Mouse (Mus musculus) lung, postnatal 14 days (tissue): ENCODE results near the gene Sorbs2.

Source experiments
- DNase-seq: peaks from one replicate; pipeline ENCODE4 v3.0.0; 2021

Sorbs2 gene

GRCm38 (mm10) chr8:45762982-45763689 lies 255.5 kb downstream of the Sorbs2 start:
- DNase-seq = no peak

GRCm38 (mm10) chr8:45763690-45764342 lies 256.2 kb downstream of the Sorbs2 start:
- no peak for DNase-seq

GRCm38 (mm10) chr8:45766138-45766537 lies 258.6 kb downstream of the Sorbs2 start:
- no peak for DNase-seq

- DNase-seq = no peak
These were observed 267.3 kb downstream of the Sorbs2 start for GRCm38 (mm10) chr8:45774841-45775240.

- DNase-seq = no peak
These were observed 267.9 kb downstream of the Sorbs2 start for GRCm38 (mm10) chr8:45775481-45775880.

GRCm38 (mm10) chr8:45776366-45776765 lies 268.8 kb downstream of the Sorbs2 start:
- DNase-seq = no peak

GRCm38 (mm10) chr8:45776977-45777376 lies 269.4 kb downstream of the Sorbs2 start:
- DNase-seq = no peak

- DNase-seq = peak; percentile 64
These were observed 273.0 kb downstream of the Sorbs2 start for GRCm38 (mm10) chr8:45780585-45780984.

- no peak for DNase-seq
These were observed 281.0 kb downstream of the Sorbs2 start for GRCm38 (mm10) chr8:45788610-45789009.

- DNase-seq = no peak
These were observed 287.3 kb downstream of the Sorbs2 start for GRCm38 (mm10) chr8:45794847-45795246.

- DNase-seq = peak; percentile 63
These were observed 288.7 kb downstream of the Sorbs2 start for GRCm38 (mm10) chr8:45796331-45796740.

- no peak for DNase-seq
These were observed 291.9 kb downstream of the Sorbs2 start for GRCm38 (mm10) chr8:45799517-45799916.

- no peak for DNase-seq
These were observed 301.0 kb downstream of the Sorbs2 start for GRCm38 (mm10) chr8:45808597-45808996.

GRCm38 (mm10) chr8:45816765-45817426 lies 309.3 kb downstream of the Sorbs2 start:
- DNase-seq = peak; percentile 76

- DNase-seq = no peak
These were observed 314.1 kb downstream of the Sorbs2 start for GRCm38 (mm10) chr8:45821650-45822049.

GRCm38 (mm10) chr8:45829985-45830548 lies 322.5 kb downstream of the Sorbs2 start:
- no peak for DNase-seq

GRCm38 (mm10) chr8:45833896-45834295 lies 326.3 kb downstream of the Sorbs2 start:
- no peak for DNase-seq

GRCm38 (mm10) chr8:45843306-45843705 lies 335.7 kb downstream of the Sorbs2 start:
- no peak for DNase-seq

GRCm38 (mm10) chr8:45844097-45844885 lies 336.7 kb downstream of the Sorbs2 start:
- peak; percentile 31 for DNase-seq

GRCm38 (mm10) chr8:45844911-45845481 lies 337.4 kb downstream of the Sorbs2 start:
- no peak for DNase-seq

- DNase-seq = no peak
These were observed 338.3 kb downstream of the Sorbs2 start for GRCm38 (mm10) chr8:45845906-45846305.

- no peak for DNase-seq
These were observed 347.5 kb downstream of the Sorbs2 start for GRCm38 (mm10) chr8:45855118-45855517.
